Mouse (Mus musculus) mouse trophoblast stem cell (cell line): Measurements from ENCODE around the gene Scaf11.

Experiments
- in situ Hi-C, 2 experiments: fragments of 300-500 bp; cut with MseI, MboI; formaldehyde crosslinking; loops; 2 replicates in 1 of 2; 3 replicates in 1 of 2; pipeline ENCODE4 v1.15.1; 2025

Scaf11 gene

GRCm38 (mm10) chr15:96396641-96397344 is 63.9 kb downstream of the Scaf11 start:
- in situ Hi-C loops: no loop called here

DNA sequence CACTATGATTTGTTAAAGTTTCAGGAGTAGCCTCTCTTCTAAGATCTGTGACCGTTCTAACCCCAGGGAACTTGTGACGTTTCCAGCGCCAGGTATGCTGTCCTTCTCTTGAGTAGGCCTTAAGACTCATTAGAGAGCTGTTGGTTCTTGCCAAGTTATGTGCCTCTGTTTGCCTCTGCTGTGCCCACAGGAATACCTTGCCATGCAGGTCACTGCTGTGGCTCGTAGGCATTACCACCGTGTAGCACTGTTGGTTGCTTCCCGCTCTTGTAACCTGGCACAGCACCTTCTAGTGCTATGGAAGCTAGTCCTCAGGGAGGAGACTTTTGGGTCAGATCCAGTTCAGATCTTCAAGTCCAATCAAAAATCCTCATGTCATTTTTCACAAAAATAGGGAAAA is 65.6 kb downstream of the Scaf11 start:
- in situ Hi-C loops: no loop called here

- in situ Hi-C loops: no loop called here
Observed at GRCm38 (mm10) chr15:96392878-96393277, 67.8 kb downstream of the Scaf11 start.

DNA sequence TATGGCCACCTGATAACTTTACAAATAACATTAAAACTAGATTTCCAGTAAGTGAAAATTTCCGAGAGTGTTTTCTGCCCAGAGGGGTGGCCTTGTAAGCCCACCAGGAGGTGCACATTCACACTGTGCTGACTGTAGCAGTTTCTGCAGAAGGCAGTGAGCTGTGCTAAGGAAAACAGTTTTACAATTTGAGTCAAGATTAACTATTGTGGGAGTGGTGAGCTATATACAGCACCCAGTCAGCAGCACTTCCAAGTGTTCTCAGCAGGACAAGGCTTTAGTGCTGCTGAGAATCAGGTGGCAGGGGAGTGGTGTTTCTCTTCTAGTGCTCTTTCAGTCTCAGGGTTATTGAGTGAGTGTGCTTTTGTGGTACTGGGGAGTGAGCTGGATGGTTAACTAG is 72.1 kb downstream of the Scaf11 start:
- in situ Hi-C loops: no loop called here

DNA sequence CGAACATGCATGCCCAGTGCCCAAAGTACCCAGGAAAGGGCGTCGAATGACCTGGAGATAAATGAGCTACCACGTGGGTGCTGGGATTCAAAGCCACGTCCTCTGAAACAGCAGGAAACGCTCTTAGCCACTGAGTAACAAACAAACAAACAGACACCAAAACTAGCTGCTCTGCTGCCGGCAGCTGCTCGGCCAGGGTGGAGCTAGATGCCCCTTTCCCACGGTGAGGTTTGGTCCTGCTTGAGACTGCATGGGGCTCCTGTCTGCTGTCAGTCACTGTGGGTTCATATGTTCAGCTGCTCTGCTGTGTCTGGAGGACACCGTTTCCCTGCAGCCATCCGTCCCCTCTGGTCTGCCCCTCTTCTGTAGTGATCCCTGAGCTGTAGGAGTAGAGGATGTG is 78.4 kb downstream of the Scaf11 start:
- in situ Hi-C loops: no loop called here

DNA sequence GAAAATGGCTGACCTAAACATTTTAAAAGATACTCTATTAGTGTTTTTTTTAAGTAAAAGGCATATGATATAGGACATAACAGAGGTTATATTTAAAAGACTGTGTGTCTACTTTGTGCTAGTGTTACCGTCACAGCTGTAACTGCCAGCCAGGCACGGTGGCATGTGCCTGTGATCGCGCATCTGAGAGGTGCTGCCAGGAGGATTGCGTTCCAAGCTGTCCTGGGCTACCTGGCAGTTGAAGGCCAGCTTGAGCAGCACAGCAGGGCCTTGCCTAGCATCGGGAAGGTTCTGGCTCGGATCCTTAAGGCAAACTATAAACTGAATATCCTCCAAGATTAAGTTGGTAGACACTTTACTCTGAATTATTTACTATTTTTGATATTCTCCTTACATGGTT is 82.9 kb downstream of the Scaf11 start:
- in situ Hi-C loops: no loop called here

DNA sequence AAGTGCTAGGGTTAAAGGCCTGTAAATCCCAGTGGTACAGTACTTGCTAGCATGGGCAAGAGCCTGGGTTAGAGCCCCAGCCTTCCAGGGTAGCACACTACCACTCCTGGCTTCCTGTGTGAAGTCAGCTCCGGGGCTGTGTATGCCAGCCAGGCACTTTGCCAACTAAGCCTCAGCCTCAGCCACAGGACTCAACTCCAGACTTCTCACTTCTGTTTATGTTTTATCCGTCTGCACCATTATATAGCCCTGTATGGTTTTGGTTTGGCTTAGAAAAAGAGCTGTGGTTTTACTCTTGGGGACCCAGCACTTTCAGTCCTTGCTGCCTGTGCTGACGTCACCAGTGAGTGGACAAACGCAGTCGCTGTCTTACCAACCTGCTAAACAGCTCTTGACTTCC is 83.4 kb downstream of the Scaf11 start:
- in situ Hi-C loops: no loop called here

- in situ Hi-C loops: no loop called here
Observed at GRCm38 (mm10) chr15:96376214-96376613, 84.4 kb downstream of the Scaf11 start.

GRCm38 (mm10) chr15:96373161-96373560 is 87.5 kb downstream of the Scaf11 start:
- in situ Hi-C loops: no loop called here

GRCm38 (mm10) chr15:96372628-96373027 is 88.0 kb downstream of the Scaf11 start:
- in situ Hi-C loops: no loop called here

DNA sequence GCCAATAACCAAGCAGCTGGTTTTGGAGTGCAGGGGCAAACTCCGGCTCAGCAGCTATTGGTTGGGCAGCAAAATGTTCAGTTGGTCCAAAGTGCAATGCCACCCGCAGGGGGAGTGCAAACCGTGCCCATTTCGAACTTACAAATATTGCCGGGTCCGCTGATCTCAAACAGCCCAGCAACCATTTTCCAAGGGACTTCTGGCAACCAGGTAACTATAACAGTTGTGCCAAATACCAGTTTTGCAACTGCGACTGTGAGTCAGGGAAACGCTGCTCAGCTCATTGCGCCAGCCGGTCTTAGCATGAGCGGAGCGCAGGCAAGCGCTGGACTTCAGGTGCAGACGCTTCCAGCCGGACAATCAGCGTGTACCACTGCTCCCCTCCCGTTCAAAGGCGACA is 89.3 kb downstream of the Scaf11 start:
- in situ Hi-C loops: no loop called here

DNA sequence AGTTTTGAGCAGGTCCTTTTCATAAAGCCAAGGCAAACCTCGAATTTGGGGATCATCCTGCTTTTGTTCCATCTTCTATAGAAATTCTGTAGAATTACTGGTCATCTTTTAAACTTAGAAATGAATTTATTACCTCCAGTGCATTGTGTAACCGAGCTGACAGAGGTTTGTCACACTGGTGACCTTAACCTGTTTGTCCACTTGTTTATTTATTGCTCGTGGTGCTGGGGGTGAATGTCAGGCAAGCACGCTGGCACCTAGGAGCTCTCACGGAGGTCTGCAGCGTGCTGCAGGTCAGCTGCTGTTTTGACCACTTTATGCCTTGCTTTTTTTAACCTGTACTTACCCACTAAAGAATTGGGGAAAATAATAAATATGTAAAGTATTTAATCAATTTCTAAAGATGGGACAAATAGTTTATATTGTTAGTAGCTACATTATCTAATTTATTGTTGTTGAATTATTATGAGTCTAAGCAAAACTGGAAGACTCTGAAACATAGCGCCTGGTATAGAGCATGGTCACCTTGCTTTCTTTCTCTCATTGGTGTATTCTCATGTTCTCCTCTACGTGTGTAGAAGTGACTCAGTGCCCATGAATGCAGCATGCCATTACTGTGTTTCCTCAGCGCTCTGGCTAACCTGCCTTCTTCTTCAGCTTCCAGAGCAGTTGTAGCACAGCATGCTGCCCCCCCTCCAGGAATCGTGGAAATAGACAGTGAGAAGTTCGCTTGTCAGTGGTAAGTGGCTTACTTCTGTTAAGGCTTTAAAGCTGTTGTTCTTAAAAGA is 94.3 kb downstream of the Scaf11 start:
- in situ Hi-C loops: no loop called here

- in situ Hi-C loops: no loop called here
Observed at GRCm38 (mm10) chr15:96365351-96365750, 95.3 kb downstream of the Scaf11 start.
